In the genomic region with DNA sequence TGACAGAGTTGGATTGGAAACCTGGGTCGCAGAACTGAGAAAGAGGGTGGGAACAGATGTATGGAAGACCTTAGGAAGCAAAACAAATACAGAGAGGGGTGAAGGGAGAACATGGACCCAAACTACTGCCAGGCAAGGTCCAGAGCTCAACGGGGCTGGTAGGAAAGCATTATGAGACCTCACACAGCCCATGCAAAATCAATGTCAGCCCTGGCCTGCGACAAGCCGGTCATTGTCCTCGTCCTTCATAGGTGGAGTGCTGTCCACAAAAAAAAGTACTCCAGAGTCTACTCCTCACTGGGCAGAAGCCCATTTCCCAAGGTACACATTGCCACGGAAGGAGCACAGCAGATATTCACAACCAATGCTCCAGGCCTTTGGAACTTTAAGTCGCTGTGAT, we compare ENCODE assay signal across 22 mouse cellular contexts.
"Had no signal": no experiment of that assay in that cellular context is flagged by ENCODE, and none has a peak within 500 bp of the region (broad histone marks: within the 10 kb centered on the region; RNA-seq: fewer than 3 reads in every experiment).

No protein-coding gene starts in this region.

- DNase-seq: gastrocnemius, postnatal 14 days; gastrocnemius, postnatal 36 days; heart, adult 18-20 months; heart, postnatal 10 days; heart, postnatal 36 days; kidney, adult 11 months; kidney, adult 2 months; kidney, adult 9 months; kidney, postnatal 25 days; kidney, postnatal 4 days had no signal

- H3K4me3 ChIP-seq: heart, embryonic 12.5 days; hindbrain, embryonic 13.5 days; kidney, embryonic 15.5 days; limb, embryonic 10.5 days; limb, embryonic 12.5 days; liver, embryonic 12.5 days had no signal

- H3K27ac ChIP-seq: heart, embryonic 10.5 days; hindbrain, postnatal 0 days; kidney, embryonic 15.5 days; kidney, postnatal 0 days; layer of hippocampus, adult 2 months; left cerebral cortex, adult 2 months; limb, embryonic 10.5 days; limb, embryonic 12.5 days; liver, embryonic 12.5 days had no signal

- H3K4me1 ChIP-seq: heart, embryonic 10.5 days; liver, embryonic 12.5 days had no signal

- H3K9me3 ChIP-seq: heart, embryonic 10.5 days; heart, embryonic 12.5 days; hindbrain, embryonic 13.5 days; hindbrain, embryonic 15.5 days; kidney, embryonic 15.5 days; limb, embryonic 10.5 days; limb, embryonic 12.5 days; liver, embryonic 12.5 days had no signal

- H3K36me3 ChIP-seq: heart, embryonic 10.5 days; heart, embryonic 12.5 days; hindbrain, embryonic 13.5 days; hindbrain, embryonic 15.5 days; kidney, embryonic 15.5 days; limb, embryonic 10.5 days; limb, embryonic 12.5 days; liver, embryonic 12.5 days had no signal

- H3K27me3 ChIP-seq: hindbrain, embryonic 13.5 days; hindbrain, embryonic 15.5 days had no signal

- H3K9ac ChIP-seq: heart, embryonic 12.5 days; kidney, embryonic 15.5 days; limb, embryonic 12.5 days; liver, embryonic 12.5 days had no signal
